Mouse (Mus musculus) lung, adult 2 months (tissue): ENCODE measurements around the gene Tex29. TPM values are rescaled to one million over a fixed set of nuclear protein-coding genes. Genes with fewer than 3 reads are reported as not detected.

ENCODE experiments used
- DNase-seq: peaks from one replicate; pipeline ENCODE4 v3.0.0; 2022
- H3K4me1 ChIP-seq: fragments of 200-500 bp; 2 replicates; pipeline ENCODE4 v1.6.1; 2011; ENCODE audit warnings: low read length; ENCODE audit not compliant: control insufficient read depth, insufficient read depth
- H3K4me3 ChIP-seq: fragments of 200-500 bp; replicated peaks from 2 replicates; pipeline ENCODE3; 2011; ENCODE audit warnings: low read depth, mild to moderate bottlenecking, control low read depth, low read length; ENCODE audit errors: extremely low read depth
- CTCF ChIP-seq: fragments of 200-500 bp; IDR thresholded peaks from 2 replicates; pipeline ENCODE4 v1.5.1; 2011; ENCODE audit warnings: mild to moderate bottlenecking, low read length, control low read depth; ENCODE audit not compliant: insufficient read depth
- POLR2A ChIP-seq: fragments of 200-500 bp; IDR thresholded peaks from 2 replicates; pipeline ENCODE4 v1.6.1; 2011; ENCODE audit warnings: low read depth, mild to moderate bottlenecking, control low read depth, low read length, borderline replicate concordance; ENCODE audit errors: extremely low read depth
- WGBS: fragments of 180-500 bp; shearing (Covaris S2); methylation state at CpG from one replicate; pipeline ENCODE4 v1.1.7; 2018; 5-methylcytosine and 5-hydroxymethylcytosine counted together
- polyA plus RNA-seq: library from polyadenylated mRNA; depleted of rRNA; stranded (reverse); fragments of >200 nt; gene quantifications from 2 replicates; pipeline ENCODE4 v1.2.3, GENCODE M21; 2012; rRNA removed

The Tex29 gene
- polyA plus RNA-seq, 1 experiment, result not detected

DNA sequence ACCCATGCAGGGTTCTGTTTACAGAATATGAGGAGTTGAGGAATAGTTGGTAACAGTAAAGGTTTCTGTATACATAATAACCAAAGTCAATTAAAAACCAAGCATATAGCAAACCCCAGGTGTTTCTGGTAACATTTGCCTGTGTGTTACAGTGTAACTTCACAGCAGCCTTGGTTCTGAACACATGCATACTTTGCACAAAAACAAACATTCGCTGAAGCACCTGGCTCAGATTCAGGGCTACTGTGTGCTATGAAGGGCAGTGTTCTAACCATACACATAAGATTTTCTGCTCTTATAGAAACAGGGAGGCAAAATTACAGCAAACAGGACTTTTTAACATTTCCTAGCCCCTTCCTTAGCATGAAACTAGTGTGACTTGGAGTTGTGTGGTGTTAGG, 58.5 kb downstream of the Tex29 start:
- TF ChIP-seq POLR2A (no peak), CTCF (no peak)
- Histone ChIP-seq H3K4me3 (no peak overlapping the region), H3K4me1 (no peaks in the 10 kb centered on the region; the same call in 1 of the 2 replicates)
- 51% methylated on average over 1 of the region's 1 CpGs for WGBS
- DNase-seq, result no peak

Other genes with a start within 250 kb of the Tex29 start
- gene Ankrd10, start 204.7 kb upstream of the Tex29 start, polyA plus RNA-seq, result 52.3 and 54.5 TPM in 2 replicates
- not detected in 2 replicates for gene 1700016D06Rik, start 139.4 kb upstream of the Tex29 start, polyA plus RNA-seq
- gene Arhgef7, start 112.8 kb upstream of the Tex29 start, polyA plus RNA-seq, result 50.9 and 56.2 TPM in 2 replicates